ENCODE assay signal across 25 mouse cellular contexts in genomic region chr7:66813172-66813571, GRCm38 (mm10). TPM values are rescaled to one million over a fixed set of nuclear protein-coding genes. Genes with fewer than 3 reads are reported as not detected.
DNase-seq lines count a peak whose midpoint lies in the region; ATAC-seq and TF ChIP-seq lines count a peak whose summit lies in the region.
"Had no signal": no experiment of that assay in that cellular context is flagged by ENCODE, and none has a peak within 500 bp of the region (broad histone marks: within the 10 kb centered on the region; RNA-seq: fewer than 3 reads in every experiment).

No protein-coding gene starts in this region.

- H3K36me3 ChIP-seq in intestine, embryonic 16.5 days (ENCODE audit: control insufficient read depth, insufficient read depth, low read length), result no peaks in the 10 kb centered on the region
- H3K36me3 ChIP-seq in intestine, postnatal 0 days (ENCODE audit: control insufficient read depth, insufficient read depth), result no peaks in the 10 kb centered on the region
- H3K36me3 ChIP-seq in C2C12 (ENCODE audit: control insufficient read depth, insufficient read depth), result no peaks in the 10 kb centered on the region
- no peaks in the 10 kb centered on the region for H3K36me3 ChIP-seq in limb, embryonic 15.5 days
- H3K36me3 ChIP-seq in midbrain, embryonic 13.5 days, result no peaks in the 10 kb centered on the region
- H3K36me3 ChIP-seq: embryonic facial prominence, embryonic 12.5 days; forebrain, embryonic 10.5 days; G1E; heart, embryonic 12.5 days; heart, embryonic 15.5 days; hindbrain, embryonic 10.5 days; hindbrain, embryonic 13.5 days had no signal

- ATAC-seq in intestine, embryonic 16.5 days, result peak; percentile 52; the same call in 1 of the 2 replicates
- no peak for ATAC-seq in intestine, postnatal 0 days
- no peak for ATAC-seq in limb, embryonic 15.5 days (ENCODE audit: insufficient number of reproducible peaks, low FRiP score, low TSS enrichment, low read depth)
- ATAC-seq in midbrain, embryonic 13.5 days, result no peak
- ATAC-seq: forebrain, embryonic 13.5 days; hindbrain, embryonic 16.5 days had no signal

- no peaks in the 10 kb centered on the region for H3K4me1 ChIP-seq in intestine, embryonic 16.5 days (ENCODE audit: control insufficient read depth, insufficient read depth, low read length)
- no peaks in the 10 kb centered on the region for H3K4me1 ChIP-seq in intestine, postnatal 0 days (replicated peaks; ENCODE audit: control insufficient read depth, insufficient read depth, low read length)
- H3K4me1 ChIP-seq in limb, embryonic 15.5 days, result peaks cover 17% of the 10 kb centered on the region
- H3K4me1 ChIP-seq in midbrain, embryonic 13.5 days (replicated peaks), result no peaks in the 10 kb centered on the region
- H3K4me1 ChIP-seq: forebrain, embryonic 10.5 days; forebrain, embryonic 13.5 days; heart, embryonic 12.5 days; heart, embryonic 15.5 days; hindbrain, embryonic 10.5 days; hindbrain, embryonic 13.5 days had no signal

- TF ChIP-seq CTCF in intestine, postnatal 0 days (IDR thresholded peaks at IDR 0.05; ENCODE audit: low read depth), result no peak
- TF ChIP-seq CTCF in C2C12 (IDR thresholded peaks at IDR 0.05; ENCODE audit: control insufficient read depth, insufficient read depth, insufficient read length), result no peak

- no peak overlapping the region for H3K9ac ChIP-seq in intestine, embryonic 16.5 days (ENCODE audit: low read depth, low read length)
- H3K9ac ChIP-seq in intestine, postnatal 0 days (ENCODE audit: low read depth, low read length), result no peak overlapping the region
- H3K9ac ChIP-seq in limb, embryonic 15.5 days, result no peak overlapping the region
- no peak overlapping the region for H3K9ac ChIP-seq in midbrain, embryonic 13.5 days (replicated peaks)
- H3K9ac ChIP-seq: embryonic facial prominence, embryonic 12.5 days; forebrain, embryonic 13.5 days; heart, embryonic 12.5 days; heart, embryonic 15.5 days; hindbrain, embryonic 13.5 days had no signal

- H3K27ac ChIP-seq in intestine, embryonic 16.5 days (ENCODE audit: low read length), result no peak overlapping the region
- H3K27ac ChIP-seq in intestine, postnatal 0 days (ENCODE audit: low read depth, low read length), result no peak overlapping the region
- H3K27ac ChIP-seq in limb, embryonic 15.5 days, result peak overlapping the region; percentile 8; the same call in 1 of the 2 replicates
- no peak overlapping the region for H3K27ac ChIP-seq in midbrain, embryonic 13.5 days
- H3K27ac ChIP-seq: embryonic facial prominence, embryonic 12.5 days; forebrain, embryonic 10.5 days; forebrain, embryonic 13.5 days; heart, embryonic 15.5 days; hindbrain, embryonic 10.5 days; hindbrain, embryonic 13.5 days had no signal

- no peaks in the 10 kb centered on the region for H3K79me2 ChIP-seq in C2C12 (ENCODE audit: control insufficient read depth, insufficient read depth)

- WGBS in intestine, embryonic 16.5 days, result 75% methylated on average over 1 of the region's 1 CpGs
- 70% methylated on average over 1 of the region's 1 CpGs for WGBS in intestine, postnatal 0 days
- 74% methylated on average over 1 of the region's 1 CpGs for WGBS in limb, embryonic 15.5 days
- 76% methylated on average over 1 of the region's 1 CpGs for WGBS in midbrain, embryonic 13.5 days

- H3K4me3 ChIP-seq in intestine, embryonic 16.5 days (ENCODE audit: low read length), result no peak overlapping the region
- no peak overlapping the region for H3K4me3 ChIP-seq in intestine, postnatal 0 days (ENCODE audit: low read depth, low read length)
- no peak overlapping the region for H3K4me3 ChIP-seq in C2C12 (ENCODE audit: insufficient read depth, poor library complexity, severe bottlenecking)
- H3K4me3 ChIP-seq in limb, embryonic 15.5 days, result no peak overlapping the region
- no peak overlapping the region for H3K4me3 ChIP-seq in midbrain, embryonic 13.5 days (replicated peaks)
- H3K4me3 ChIP-seq: embryonic facial prominence, embryonic 12.5 days; forebrain, embryonic 10.5 days; forebrain, embryonic 13.5 days; heart, embryonic 12.5 days; heart, embryonic 15.5 days; hindbrain, embryonic 10.5 days; hindbrain, embryonic 13.5 days had no signal

- no peak for DNase-seq in left cerebral cortex, postnatal 10 days (ENCODE audit: extremely low spot score in 1 of 2, low spot score in 2 of 2)
- DNase-seq: adrenal gland, postnatal 10 days; cerebellum, adult 18-20 months; cerebellum, adult 9-10 months; cerebellum, postnatal 14 days; gastrocnemius, postnatal 25 days; heart, adult 18-20 months; heart, postnatal 10 days; heart, postnatal 36 days had no signal

- no peaks in the 10 kb centered on the region for H3K9me3 ChIP-seq in intestine, embryonic 16.5 days (ENCODE audit: control insufficient read depth, low read length)
- H3K9me3 ChIP-seq in intestine, postnatal 0 days (ENCODE audit: control insufficient read depth), result no peaks in the 10 kb centered on the region
- H3K9me3 ChIP-seq in limb, embryonic 15.5 days, result no peaks in the 10 kb centered on the region
- H3K9me3 ChIP-seq in midbrain, embryonic 13.5 days, result no peaks in the 10 kb centered on the region
- H3K9me3 ChIP-seq: embryonic facial prominence, embryonic 12.5 days; forebrain, embryonic 10.5 days; forebrain, embryonic 13.5 days; G1E; heart, embryonic 12.5 days; heart, embryonic 15.5 days; hindbrain, embryonic 10.5 days; hindbrain, embryonic 13.5 days had no signal

- no peak overlapping the region for H3ac ChIP-seq in C2C12 (ENCODE audit: control insufficient read depth, insufficient read length, low read depth)

- no peak overlapping the region for H3K4me2 ChIP-seq in intestine, embryonic 16.5 days (ENCODE audit: low read depth, low read length)
- H3K4me2 ChIP-seq in intestine, postnatal 0 days (replicated peaks; ENCODE audit: low read depth), result no peak overlapping the region
- no peak overlapping the region for H3K4me2 ChIP-seq in limb, embryonic 15.5 days
- no peak overlapping the region for H3K4me2 ChIP-seq in midbrain, embryonic 13.5 days (replicated peaks)
- H3K4me2 ChIP-seq: embryonic facial prominence, embryonic 12.5 days; forebrain, embryonic 13.5 days; heart, embryonic 12.5 days; heart, embryonic 15.5 days; hindbrain, embryonic 13.5 days had no signal

- no peaks in the 10 kb centered on the region for H3K79me3 ChIP-seq in C2C12 (ENCODE audit: low read depth)

- intact Hi-C loops in left cerebral cortex, postnatal 10 days (cut with DNase I), result no loop called here

- H3K27me3 ChIP-seq in intestine, embryonic 16.5 days (replicated peaks; ENCODE audit: control insufficient read depth, insufficient read depth, low read length), result no peaks in the 10 kb centered on the region
- H3K27me3 ChIP-seq in intestine, postnatal 0 days (replicated peaks; ENCODE audit: control insufficient read depth, insufficient read depth, low read length), result no peaks in the 10 kb centered on the region
- H3K27me3 ChIP-seq in C2C12 (ENCODE audit: control insufficient read depth, insufficient read depth, insufficient read length), result no peaks in the 10 kb centered on the region
- no peaks in the 10 kb centered on the region for H3K27me3 ChIP-seq in limb, embryonic 15.5 days
- no peaks in the 10 kb centered on the region for H3K27me3 ChIP-seq in midbrain, embryonic 13.5 days
- H3K27me3 ChIP-seq: embryonic facial prominence, embryonic 12.5 days; forebrain, embryonic 13.5 days; heart, embryonic 15.5 days; hindbrain, embryonic 13.5 days; Patski had no signal

TF ChIP-seq in C2C12, 6 proteins besides CTCF, POLR2A, EP300 and RAD21:
- TF ChIP-seq MYOD1 (IDR thresholded peaks at IDR 0.05; ENCODE audit: control insufficient read depth, insufficient read length, low read depth) (peak; percentile 22), MAX (IDR thresholded peaks at IDR 0.05) (no peak), CEBPB (IDR thresholded peaks at IDR 0.05; ENCODE audit: low read depth) (no peak), USF1 (IDR thresholded peaks at IDR 0.05; ENCODE audit: low read depth) (no peak), FOSL1 (IDR thresholded peaks at IDR 0.05; ENCODE audit: insufficient read depth, low read length, poor library complexity, severe bottlenecking) (no peak)

RNA-seq across cellular contexts. Expression of gene Adamts17, which starts 26.4 kb away (rescaled TPM):
- 3.0 and 3.7 TPM in 2 replicates for polyA plus RNA-seq in intestine, embryonic 16.5 days (2015; fragmentation: Nextera tagmentation; extraction: Ambion mirVana)
- polyA plus RNA-seq in intestine, postnatal 0 days (2015; fragmentation: Nextera tagmentation; extraction: Ambion mirVana), result 1.6 and 1.8 TPM in 2 replicates
- 0.04 TPM for polyA plus RNA-seq in C2C12 (2012; fragmentation: generic; extraction: Trizol)
- polyA plus RNA-seq in limb, embryonic 15.5 days (2015; fragmentation: Nextera tagmentation; extraction: Ambion mirVana), result 13.5 and 13.7 TPM in 2 replicates
- 10 to 100 TPM; 19.0 to 24.1 TPM for total RNA-seq in left cerebral cortex, postnatal 10 days (2021)
- 1.3 and 1.4 TPM in 2 replicates for polyA plus RNA-seq in midbrain, embryonic 13.5 days (2015; fragmentation: Nextera tagmentation; extraction: Ambion mirVana)
- total RNA-seq: CH12.LX had no signal
- polyA plus RNA-seq: G1E had no signal
